8 mouse cellular contexts compared by ENCODE assay signal in the genomic region with DNA sequence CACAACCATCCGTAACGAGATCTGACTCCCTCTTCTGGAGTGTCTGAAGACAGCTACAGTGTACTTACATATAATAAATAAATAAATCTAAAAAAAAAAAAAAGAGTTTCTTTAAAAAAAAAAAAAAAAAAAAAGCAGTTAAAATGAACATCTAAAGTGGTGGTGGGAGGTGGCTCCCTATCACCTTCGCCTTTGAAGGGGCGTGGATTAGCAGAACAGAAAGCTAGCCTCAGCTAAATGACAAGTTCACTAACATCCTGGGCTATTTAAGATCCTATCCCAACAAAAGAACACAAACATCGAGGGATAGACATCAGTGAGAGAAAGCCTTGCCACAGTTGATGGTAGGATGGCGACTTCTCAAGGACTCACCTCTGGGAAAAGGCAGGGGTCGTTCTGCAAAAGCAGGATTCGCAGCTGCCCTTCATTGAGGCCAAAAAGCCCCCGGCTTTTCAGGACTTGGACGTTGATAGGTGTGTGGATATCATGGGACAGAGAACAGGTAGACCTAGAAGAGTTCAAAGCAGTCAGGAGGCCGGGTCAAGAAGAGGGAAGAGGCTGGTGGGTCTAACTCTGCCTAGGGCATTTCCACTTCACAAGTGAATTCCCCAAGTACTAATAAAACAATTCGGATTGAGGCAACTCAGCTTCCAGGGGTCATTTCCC. TPM values are rescaled to one million over a fixed set of nuclear protein-coding genes. Genes with fewer than 3 reads are reported as not detected.
DNase-seq lines count a peak whose midpoint lies in the region; ATAC-seq and TF ChIP-seq lines count a peak whose summit lies in the region.

No protein-coding gene starts in this region.

- no peak for ATAC-seq in kidney, postnatal 0 days (replicated peaks; ENCODE audit: low FRiP score, low read depth)
- ATAC-seq in embryonic facial prominence, embryonic 11.5 days (replicated peaks; ENCODE audit: insufficient number of reproducible peaks, low FRiP score, low TSS enrichment, low read depth) = no peak
- no peak for ATAC-seq in intestine, embryonic 14.5 days (replicated peaks; ENCODE audit: low FRiP score, low TSS enrichment, low read depth)

- peaks cover 17% of the 10 kb centered on the region for H3K36me3 ChIP-seq in kidney, postnatal 0 days (ENCODE audit: insufficient read depth, low read length)
- no peaks in the 10 kb centered on the region; the same call in 1 of the 2 replicates for H3K36me3 ChIP-seq in embryonic facial prominence, embryonic 11.5 days (replicated peaks; ENCODE audit: control insufficient read depth, insufficient read depth, low read depth, low read length)
- peaks cover 40% of the 10 kb centered on the region for H3K36me3 ChIP-seq in intestine, embryonic 14.5 days (ENCODE audit: control insufficient read depth, insufficient read depth, low read length)
- no peaks in the 10 kb centered on the region for H3K36me3 ChIP-seq in myocyte (ENCODE audit: control insufficient read depth, insufficient read depth)

- H3K4me3 ChIP-seq in kidney, postnatal 0 days (replicated peaks; ENCODE audit: low read depth, low read length) = peak overlapping the region; percentile 90
- H3K4me3 ChIP-seq in embryonic facial prominence, embryonic 11.5 days (ENCODE audit: low read depth, low read length) = peak overlapping the region; percentile 87
- H3K4me3 ChIP-seq in intestine, embryonic 14.5 days (ENCODE audit: low read depth, low read length) = peak overlapping the region; percentile 91
- peak overlapping the region; percentile 35 for H3K4me3 ChIP-seq in myocyte

- DNase-seq in kidney, postnatal 0 days (ENCODE audit: low spot score) = peak; percentile 11
- DNase-seq in kidney, adult 18-20 months = no peak
- no peak for DNase-seq in embryonic facial prominence, embryonic 11.5 days (ENCODE audit: low spot score)
- peak; percentile 70 for DNase-seq in intestine, embryonic 14.5 days (ENCODE audit: low spot score)
- no peak for DNase-seq in cerebellum, postnatal 36 days
- no peak for DNase-seq in left cerebral cortex, adult 18-20 months (ENCODE audit: low spot score in 2 of 2)
- DNase-seq in kidney, adult 8-10 months = no peak

- H3K9me3 ChIP-seq in kidney, postnatal 0 days (replicated peaks; ENCODE audit: low read length) = no peaks in the 10 kb centered on the region
- no peaks in the 10 kb centered on the region for H3K9me3 ChIP-seq in embryonic facial prominence, embryonic 11.5 days (replicated peaks; ENCODE audit: control insufficient read depth, low read length)
- no peaks in the 10 kb centered on the region for H3K9me3 ChIP-seq in intestine, embryonic 14.5 days (ENCODE audit: control insufficient read depth, low read length)

- H3K4me1 ChIP-seq in kidney, postnatal 0 days (replicated peaks; ENCODE audit: insufficient read depth, low read length) = no peaks in the 10 kb centered on the region
- H3K4me1 ChIP-seq in embryonic facial prominence, embryonic 11.5 days (ENCODE audit: control insufficient read depth, insufficient read depth, low read length) = no peaks in the 10 kb centered on the region
- H3K4me1 ChIP-seq in intestine, embryonic 14.5 days (replicated peaks; ENCODE audit: control insufficient read depth, insufficient read depth, low read length) = no peaks in the 10 kb centered on the region

- H3K9ac ChIP-seq in kidney, postnatal 0 days (ENCODE audit: low read depth, low read length) = peak overlapping the region; percentile 93
- H3K9ac ChIP-seq in embryonic facial prominence, embryonic 11.5 days (replicated peaks; ENCODE audit: low read length) = peak overlapping the region; percentile 99
- peak overlapping the region; percentile 97 for H3K9ac ChIP-seq in intestine, embryonic 14.5 days (ENCODE audit: low read length)

- no peaks in the 10 kb centered on the region for H3K27me3 ChIP-seq in kidney, postnatal 0 days (ENCODE audit: insufficient read depth, low read length)
- no peaks in the 10 kb centered on the region for H3K27me3 ChIP-seq in embryonic facial prominence, embryonic 11.5 days (ENCODE audit: control insufficient read depth, insufficient read depth, low read length)
- H3K27me3 ChIP-seq in intestine, embryonic 14.5 days (replicated peaks; ENCODE audit: control insufficient read depth, insufficient read depth, low read length) = no peaks in the 10 kb centered on the region
- no peaks in the 10 kb centered on the region for H3K27me3 ChIP-seq in myocyte (ENCODE audit: control insufficient read depth, insufficient read depth, insufficient read length)

- H3K4me2 ChIP-seq in kidney, postnatal 0 days (ENCODE audit: low read length) = peak overlapping the region; percentile 80
- H3K4me2 ChIP-seq in embryonic facial prominence, embryonic 11.5 days (ENCODE audit: low read depth, low read length) = peak overlapping the region; percentile 73
- H3K4me2 ChIP-seq in intestine, embryonic 14.5 days (ENCODE audit: low read length) = peak overlapping the region; percentile 59
- peak overlapping the region; percentile 76 for H3K4me2 ChIP-seq in myocyte (ENCODE audit: low read depth)

- no peak for TF ChIP-seq CTCF in kidney, postnatal 0 days (IDR thresholded peaks at IDR 0.05; ENCODE audit: low read depth)

- TF ChIP-seq POLR2A in myocyte (IDR thresholded peaks at IDR 0.05; ENCODE audit: insufficient read length, low read depth) = no peak

- no peaks in the 10 kb centered on the region for H3K79me2 ChIP-seq in myocyte (ENCODE audit: control insufficient read depth, insufficient read depth)

- H3K27ac ChIP-seq in kidney, postnatal 0 days = peak overlapping the region; percentile 97; the same call in 1 of the 2 replicates
- H3K27ac ChIP-seq in embryonic facial prominence, embryonic 11.5 days (replicated peaks; ENCODE audit: low read depth, low read length) = peak overlapping the region; percentile 98; the same call in 1 of the 2 replicates
- peak overlapping the region; percentile 98 for H3K27ac ChIP-seq in intestine, embryonic 14.5 days (ENCODE audit: low read depth)

- H3ac ChIP-seq in myocyte (ENCODE audit: control insufficient read depth, insufficient read length) = no peak overlapping the region

- 31% methylated on average over 12 of the region's 12 CpGs for WGBS in kidney, postnatal 0 days
- 40% methylated on average over 12 of the region's 12 CpGs for WGBS in embryonic facial prominence, embryonic 11.5 days
- 33% methylated on average over 12 of the region's 12 CpGs for WGBS in intestine, embryonic 14.5 days

TF ChIP-seq in myocyte, 11 proteins besides CTCF, POLR2A, EP300 and RAD21:
- TF ChIP-seq TCF3 (IDR thresholded peaks at IDR 0.05; ENCODE audit: insufficient read length, low read depth) = no peak
- no peak for TF ChIP-seq E2F4 (IDR thresholded peaks at IDR 0.05; ENCODE audit: insufficient read depth)
- no peak for TF ChIP-seq CEBPB (IDR thresholded peaks at IDR 0.05; ENCODE audit: insufficient read depth, poor library complexity, severe bottlenecking)
TF ChIP-seq in myocyte: peak in this region for 0.

RNA-seq across cellular contexts. Expression of a gene that starts 1.3 kb away (rescaled TPM):
- 4.9 and 5.3 TPM in 2 replicates for polyA plus RNA-seq in kidney, postnatal 0 days (2015; fragmentation: Nextera tagmentation; extraction: Ambion mirVana)
- 16.3 and 19.4 TPM in 2 replicates for polyA plus RNA-seq in embryonic facial prominence, embryonic 11.5 days (2014; fragmentation: Nextera tagmentation; extraction: Ambion mirVana)
- 12.8 and 15.6 TPM in 2 replicates for polyA plus RNA-seq in intestine, embryonic 14.5 days (2014; fragmentation: Nextera tagmentation; extraction: Ambion mirVana)
- 0.92 TPM for polyA plus RNA-seq in myocyte (2012; fragmentation: generic; extraction: Trizol)
- 1 to 10 TPM; 3.1 to 3.5 TPM for total RNA-seq in left cerebral cortex, adult 18-20 months (2021)

RNA-seq across cellular contexts. Expression of a gene that starts 43.9 kb away (rescaled TPM):
- polyA plus RNA-seq in kidney, postnatal 0 days (2015; fragmentation: Nextera tagmentation; extraction: Ambion mirVana) = 3.4 and 3.5 TPM in 2 replicates
- polyA plus RNA-seq in embryonic facial prominence, embryonic 11.5 days (2014; fragmentation: Nextera tagmentation; extraction: Ambion mirVana) = 8.8 and 10.2 TPM in 2 replicates
- polyA plus RNA-seq in intestine, embryonic 14.5 days (2014; fragmentation: Nextera tagmentation; extraction: Ambion mirVana) = 5.6 and 6.9 TPM in 2 replicates
- 0.77 TPM for polyA plus RNA-seq in myocyte (2012; fragmentation: generic; extraction: Trizol)
- total RNA-seq in left cerebral cortex, adult 18-20 months (2021) = 10 to 100 TPM; 38.0 to 38.3 TPM

RNA-seq across cellular contexts. Expression of a gene that starts 56.7 kb away (rescaled TPM):
- polyA plus RNA-seq in kidney, postnatal 0 days (2015; fragmentation: Nextera tagmentation; extraction: Ambion mirVana) = 5.4 and 5.6 TPM in 2 replicates
- 1.6 and 1.8 TPM in 2 replicates for polyA plus RNA-seq in embryonic facial prominence, embryonic 11.5 days (2014; fragmentation: Nextera tagmentation; extraction: Ambion mirVana)
- polyA plus RNA-seq in intestine, embryonic 14.5 days (2014; fragmentation: Nextera tagmentation; extraction: Ambion mirVana) = 9.2 and 10.2 TPM in 2 replicates
- 45.0 TPM for polyA plus RNA-seq in myocyte (2012; fragmentation: generic; extraction: Trizol)
- total RNA-seq in left cerebral cortex, adult 18-20 months (2021) = 1 to 10 TPM; 4.6 to 4.9 TPM

Comparison
In these comparisons a context has a peak if more than half of its experiments do, and no peak if none do; other contexts are left out.
1. DNase-seq: peak in kidney, postnatal 0 days (single experiment) and intestine, embryonic 14.5 days (single experiment); none in kidney, adult 18-20 months (single experiment), embryonic facial prominence, embryonic 11.5 days (single experiment), cerebellum, postnatal 36 days (0 of 2), left cerebral cortex, adult 18-20 months (0 of 2) and kidney, adult 8-10 months (0 of 2).
2. H3K4me3 ChIP-seq: peak in every context shown above with its lines; median percentile 91 in intestine, embryonic 14.5 days; 90 in kidney, postnatal 0 days; 87 in embryonic facial prominence, embryonic 11.5 days; 35 in myocyte.
3. Peak in every context shown above with its lines, with median percentiles within 50 percentile points of each other: H3K27ac ChIP-seq, H3K4me2 ChIP-seq and H3K9ac ChIP-seq.